Mouse (Mus musculus) embryonic facial prominence, embryonic 15.5 days (tissue): Measurements from ENCODE around the gene Sec24d. TPM values are rescaled to one million over a fixed set of nuclear protein-coding genes. Genes with fewer than 3 reads are reported as not detected.

ENCODE experiments used
- ATAC-seq: fragments of 200-750 bp; cut with Nextera tagmentation; 2 replicates; pipeline ENCODE4 v1.8.0; 2017; ENCODE audit warnings: low read depth, moderate TSS enrichment; ENCODE audit not compliant: insufficient number of reproducible peaks, low FRiP score, low TSS enrichment
- H3K27ac ChIP-seq: fragments of 300-500 bp; sonication (generic); replicated peaks from 2 replicates; pipeline ENCODE4 v1.5.1; 2015; ENCODE audit warnings: mild to moderate bottlenecking, inconsistent platforms
- H3K27me3 ChIP-seq: fragments of 300-500 bp; sonication (generic); 2 replicates; pipeline ENCODE4 v1.6.1; 2015; ENCODE audit warnings: inconsistent platforms
- H3K36me3 ChIP-seq: fragments of 300-500 bp; sonication (generic); 2 replicates; pipeline ENCODE4 v1.6.1; 2015; ENCODE audit warnings: mild to moderate bottlenecking, inconsistent platforms
- H3K4me1 ChIP-seq: fragments of 300-500 bp; sonication (generic); 2 replicates; pipeline ENCODE4 v1.6.1; 2015; ENCODE audit warnings: inconsistent platforms
- H3K4me2 ChIP-seq: fragments of 300-500 bp; sonication (generic); replicated peaks from 2 replicates; pipeline ENCODE4 v1.6.1; 2015; ENCODE audit warnings: mild to moderate bottlenecking, inconsistent platforms
- H3K4me3 ChIP-seq: fragments of 300-500 bp; sonication (generic); replicated peaks from 2 replicates; pipeline ENCODE4 v1.5.1; 2015; ENCODE audit warnings: mild to moderate bottlenecking, inconsistent platforms
- H3K9ac ChIP-seq: fragments of 300-500 bp; sonication (generic); 2 replicates; pipeline ENCODE4 v1.6.1; 2015; ENCODE audit warnings: inconsistent platforms
- H3K9me3 ChIP-seq: fragments of 300-500 bp; sonication (generic); replicated peaks from 2 replicates; pipeline ENCODE4 v1.6.1; 2016; ENCODE audit warnings: inconsistent platforms
- WGBS: fragments of 180-500 bp; shearing (Covaris S2); methylation state at CpG from one replicate; pipeline ENCODE4 v1.1.7; 2015; 5-methylcytosine and 5-hydroxymethylcytosine counted together
- polyA plus RNA-seq: library from polyadenylated mRNA; unstranded; fragments of >200 nt; fragmentation: Nextera tagmentation; extraction: Ambion mirVana; gene quantifications from 2 replicates; pipeline ENCODE4 v1.2.1, GENCODE M21; 2015

Sec24d gene
- polyA plus RNA-seq, 1 experiment from 2014 or later = 113 TPM

- Histone ChIP-seq H3K4me3 (no peak overlapping the region), H3K36me3 (peaks cover 21% of the 10 kb centered on the region), H3K4me1 (peaks cover 8% of the 10 kb centered on the region; the same call in 1 of the 2 replicates), H3K27me3 (no peaks in the 10 kb centered on the region), H3K9me3 (no peaks in the 10 kb centered on the region), H3K9ac (no peak overlapping the region), H3K27ac (no peak overlapping the region; the same call in 1 of the 2 replicates), H3K4me2 (no peak overlapping the region)
- 58% methylated on average over 4 of the region's 4 CpGs for WGBS
- ATAC-seq = no peak
Measured at GRCm38 (mm10) chr3:123324326-123324725, 57.1 kb downstream of the Sec24d start.

- Histone ChIP-seq H3K27me3 (no peaks in the 10 kb centered on the region), H3K4me2 (no peak overlapping the region), H3K9me3 (no peaks in the 10 kb centered on the region), H3K36me3 (peaks cover 23% of the 10 kb centered on the region), H3K4me3 (no peak overlapping the region), H3K27ac (no peak overlapping the region; the same call in 1 of the 2 replicates), H3K9ac (no peak overlapping the region), H3K4me1 (peaks cover 11% of the 10 kb centered on the region; the same call in 1 of the 2 replicates)
- 27% methylated on average over 6 of the region's 6 CpGs for WGBS
- 0 out of 2 replicates have a peak, but pooled peaks have one; percentile 55 for ATAC-seq
Measured at GRCm38 (mm10) chr3:123329251-123329650, 62.0 kb downstream of the Sec24d start.

GRCm38 (mm10) chr3:123330221-123330620 lies 63.0 kb downstream of the Sec24d start:
- Histone ChIP-seq H3K4me3 (no peak overlapping the region), H3K9me3 (no peaks in the 10 kb centered on the region), H3K27ac (no peak overlapping the region), H3K27me3 (no peaks in the 10 kb centered on the region), H3K36me3 (peaks cover 23% of the 10 kb centered on the region), H3K9ac (no peak overlapping the region), H3K4me2 (no peak overlapping the region), H3K4me1 (peaks cover 17% of the 10 kb centered on the region)
- WGBS = 78% methylated on average over 4 of the region's 4 CpGs
- no peak for ATAC-seq

- no peak overlapping the region for H3K9ac ChIP-seq
- H3K27me3 ChIP-seq = no peaks in the 10 kb centered on the region
- H3K4me2 ChIP-seq = no peak overlapping the region
- no peak overlapping the region for H3K27ac ChIP-seq
- H3K4me3 ChIP-seq = no peak overlapping the region
- H3K4me1 ChIP-seq = peaks cover 17% of the 10 kb centered on the region
- WGBS = 82% methylated on average over 2 of the region's 2 CpGs
- ATAC-seq = no peak
- H3K36me3 ChIP-seq = peaks cover 26% of the 10 kb centered on the region
- H3K9me3 ChIP-seq = no peaks in the 10 kb centered on the region
Measured at GRCm38 (mm10) chr3:123332330-123333054, 65.2 kb downstream of the Sec24d start.

- no peak for ATAC-seq
- Histone ChIP-seq H3K9ac (no peak overlapping the region), H3K4me3 (no peak overlapping the region), H3K27ac (no peak overlapping the region), H3K4me1 (peaks cover 17% of the 10 kb centered on the region), H3K36me3 (peaks cover 24% of the 10 kb centered on the region), H3K27me3 (no peaks in the 10 kb centered on the region), H3K9me3 (no peaks in the 10 kb centered on the region), H3K4me2 (no peak overlapping the region)
- WGBS = 32% methylated on average over 4 of the region's 4 CpGs
Measured at GRCm38 (mm10) chr3:123333055-123333424, 65.8 kb downstream of the Sec24d start.

- WGBS = 57% methylated on average over 7 of the region's 7 CpGs
- Histone ChIP-seq H3K27ac (no peak overlapping the region), H3K9ac (no peak overlapping the region), H3K27me3 (no peaks in the 10 kb centered on the region), H3K4me2 (no peak overlapping the region), H3K36me3 (peaks cover 20% of the 10 kb centered on the region), H3K4me1 (peaks cover 9% of the 10 kb centered on the region; the same call in 1 of the 2 replicates), H3K9me3 (no peaks in the 10 kb centered on the region), H3K4me3 (no peak overlapping the region)
- ATAC-seq = no peak
Measured at GRCm38 (mm10) chr3:123334947-123335346, 67.7 kb downstream of the Sec24d start.

GRCm38 (mm10) chr3:123335480-123335879 lies 68.2 kb downstream of the Sec24d start:
- ATAC-seq = no peak
- Histone ChIP-seq H3K4me1 (peaks cover 9% of the 10 kb centered on the region; the same call in 1 of the 2 replicates), H3K27me3 (no peaks in the 10 kb centered on the region), H3K9me3 (no peaks in the 10 kb centered on the region), H3K27ac (no peak overlapping the region), H3K36me3 (peaks cover 16% of the 10 kb centered on the region), H3K9ac (no peak overlapping the region), H3K4me3 (no peak overlapping the region), H3K4me2 (no peak overlapping the region)
- WGBS = 19% methylated on average over 3 of the region's 3 CpGs

- WGBS = 79% methylated on average over 7 of the region's 7 CpGs
- Histone ChIP-seq H3K27ac (no peak overlapping the region), H3K4me3 (no peak overlapping the region), H3K4me2 (no peak overlapping the region), H3K27me3 (no peaks in the 10 kb centered on the region), H3K9ac (no peak overlapping the region), H3K36me3 (peaks cover 12% of the 10 kb centered on the region), H3K9me3 (no peaks in the 10 kb centered on the region), H3K4me1 (peaks cover 9% of the 10 kb centered on the region; the same call in 1 of the 2 replicates)
- no peak for ATAC-seq
Measured at GRCm38 (mm10) chr3:123336455-123336854, 69.2 kb downstream of the Sec24d start.

- H3K4me2 ChIP-seq = no peak overlapping the region
- no peaks in the 10 kb centered on the region for H3K9me3 ChIP-seq
- H3K27me3 ChIP-seq = no peaks in the 10 kb centered on the region
- peaks cover 9% of the 10 kb centered on the region; the same call in 1 of the 2 replicates for H3K4me1 ChIP-seq
- H3K4me3 ChIP-seq = no peak overlapping the region
- H3K27ac ChIP-seq = no peak overlapping the region
- peaks cover 12% of the 10 kb centered on the region for H3K36me3 ChIP-seq
- 74% methylated on average over 5 of the region's 5 CpGs for WGBS
- H3K9ac ChIP-seq = no peak overlapping the region
- no peak for ATAC-seq
Measured at GRCm38 (mm10) chr3:123336951-123337350, 69.7 kb downstream of the Sec24d start.

- no peak overlapping the region for H3K4me2 ChIP-seq
- H3K27ac ChIP-seq = no peak overlapping the region
- peaks cover 13% of the 10 kb centered on the region for H3K36me3 ChIP-seq
Measured at GRCm38 (mm10) chr3:123337853-123338252, 70.6 kb downstream of the Sec24d start.

GRCm38 (mm10) chr3:123338666-123339195 lies 71.5 kb downstream of the Sec24d start:
- H3K27me3 ChIP-seq = no peaks in the 10 kb centered on the region
- H3K4me1 ChIP-seq = peaks cover 7% of the 10 kb centered on the region; the same call in 1 of the 2 replicates
- no peak overlapping the region for H3K4me2 ChIP-seq
- no peak overlapping the region for H3K9ac ChIP-seq
- H3K27ac ChIP-seq = no peak overlapping the region
- no peaks in the 10 kb centered on the region for H3K9me3 ChIP-seq
- peaks cover 21% of the 10 kb centered on the region for H3K36me3 ChIP-seq
- ATAC-seq = no peak
- H3K4me3 ChIP-seq = no peak overlapping the region
- WGBS = 67% methylated on average over 12 of the region's 12 CpGs

More at GRCm38 (mm10) chr3:123337853-123338252, 70.6 kb downstream of the Sec24d start:
- no peaks in the 10 kb centered on the region for H3K27me3 ChIP-seq
- WGBS = 70% methylated on average over 6 of the region's 6 CpGs
- no peak overlapping the region for H3K9ac ChIP-seq
- H3K9me3 ChIP-seq = no peaks in the 10 kb centered on the region
- H3K4me3 ChIP-seq = no peak overlapping the region
- no peak for ATAC-seq
- H3K4me1 ChIP-seq = peaks cover 7% of the 10 kb centered on the region; the same call in 1 of the 2 replicates
